11 mouse cellular contexts compared by ENCODE assay signal in the genomic region with DNA sequence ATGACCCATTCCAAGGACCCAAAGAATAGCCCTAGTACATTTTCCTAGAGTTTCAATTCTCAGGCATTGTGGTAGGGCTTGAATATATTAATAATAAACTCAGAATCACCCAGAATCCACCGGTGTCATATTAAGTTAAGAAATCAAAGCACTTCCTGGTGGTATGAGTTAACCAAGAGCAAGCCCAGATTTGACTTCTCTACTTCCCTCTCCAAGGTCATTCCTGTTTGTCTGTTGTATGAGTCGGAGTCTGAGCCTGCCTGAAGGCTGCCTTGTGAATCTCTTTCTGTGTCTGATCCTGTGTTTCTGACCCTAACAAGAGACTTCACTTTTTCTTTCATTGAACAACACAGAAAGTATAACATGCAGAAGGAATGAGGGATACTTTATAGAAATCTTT.
"Had no signal": no experiment of that assay in that cellular context is flagged by ENCODE, and none has a peak within 500 bp of the region (broad histone marks: within the 10 kb centered on the region; RNA-seq: fewer than 3 reads in every experiment).

No protein-coding gene starts in this region.

- DNase-seq: kidney, postnatal 14 days; lung, postnatal 14 days; right cerebral cortex, adult 18-20 months; right cerebral cortex, postnatal 25 days; thymus, adult 2 months; thymus, postnatal 25 days had no signal

- H3K27me3 ChIP-seq: limb, embryonic 15.5 days; liver, embryonic 12.5 days; lung, embryonic 15.5 days; midbrain, embryonic 13.5 days had no signal

- H3K4me2 ChIP-seq: limb, embryonic 15.5 days; liver, embryonic 12.5 days; lung, embryonic 15.5 days; midbrain, embryonic 13.5 days had no signal

- H3K4me3 ChIP-seq: left cerebral cortex, adult 2 months; limb, embryonic 15.5 days; liver, embryonic 12.5 days; lung, embryonic 15.5 days; midbrain, embryonic 13.5 days had no signal

- ATAC-seq: liver, embryonic 12.5 days; midbrain, embryonic 13.5 days had no signal

- H3K36me3 ChIP-seq: limb, embryonic 15.5 days; liver, embryonic 12.5 days; lung, embryonic 15.5 days; midbrain, embryonic 13.5 days had no signal

- H3K9me3 ChIP-seq: limb, embryonic 15.5 days; liver, embryonic 12.5 days; lung, embryonic 15.5 days; midbrain, embryonic 13.5 days had no signal

- H3K4me1 ChIP-seq: limb, embryonic 15.5 days had no signal

- H3K27ac ChIP-seq: left cerebral cortex, adult 2 months; limb, embryonic 15.5 days; liver, embryonic 12.5 days; lung, embryonic 15.5 days; midbrain, embryonic 13.5 days had no signal

- H3K9ac ChIP-seq: limb, embryonic 15.5 days; liver, embryonic 12.5 days; lung, embryonic 15.5 days; midbrain, embryonic 13.5 days had no signal
